Mouse (Mus musculus) testis, adult 2 months (tissue): ENCODE data around the gene Umad1.

Experiments used
- CTCF ChIP-seq: fragments of 200-500 bp; IDR thresholded peaks from 2 replicates; pipeline ENCODE4 v1.5.1; 2012; ENCODE audit warnings: low read depth, mild to moderate bottlenecking, inconsistent platforms, low read length, moderate library complexity; ENCODE audit not compliant: control insufficient read depth, insufficient read depth, insufficient replicate concordance
- POLR2A ChIP-seq: fragments of 200-500 bp; IDR thresholded peaks from 2 replicates; pipeline ENCODE4 v1.6.1; 2012; ENCODE audit warnings: low read depth, mild to moderate bottlenecking, inconsistent platforms, low read length, moderate library complexity; ENCODE audit not compliant: control insufficient read depth

DNA sequence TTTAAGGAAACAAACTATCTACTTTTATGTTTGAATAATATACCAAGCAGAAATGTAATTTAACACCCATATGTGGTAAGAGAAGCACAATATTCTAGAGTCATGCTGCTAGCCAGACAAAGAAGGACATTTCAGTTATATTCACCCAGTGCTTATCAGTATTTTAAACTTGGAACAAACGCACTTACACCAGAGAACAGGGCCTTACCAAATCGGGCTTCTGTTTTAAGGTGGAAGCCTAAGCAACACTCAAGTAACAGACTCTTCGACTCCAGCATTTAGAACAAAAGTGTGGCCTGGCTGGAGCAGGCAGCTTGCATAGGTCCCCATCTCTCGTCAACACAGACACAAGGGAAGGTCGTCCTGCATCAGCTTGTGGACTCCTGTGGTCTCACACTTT lies 229.2 kb downstream of the Umad1 start:
- no peak for TF ChIP-seq CTCF
- TF ChIP-seq POLR2A = no peak
